Mouse (Mus musculus) thymus, adult 2 months (tissue): Measurements from ENCODE around the gene Fgfr2. TPM values are rescaled to one million over a fixed set of nuclear protein-coding genes. Genes with fewer than 3 reads are reported as not detected.

ENCODE experiments used
- DNase-seq: peaks from one replicate; pipeline ENCODE4 v3.0.0; 2021
- H3K27ac ChIP-seq: fragments of 200-500 bp; 2 replicates; pipeline ENCODE4 v1.5.1; 2012; ENCODE audit warnings: low read length, control low read depth; ENCODE audit not compliant: control insufficient read depth, insufficient read depth
- H3K27me3 ChIP-seq: fragments of 200-500 bp; 2 replicates; pipeline ENCODE4 v1.6.1; 2012; ENCODE audit warnings: mild to moderate bottlenecking, low read length, moderate library complexity, mixed read lengths; ENCODE audit not compliant: control insufficient read depth, insufficient read depth
- H3K36me3 ChIP-seq: fragments of 200-500 bp; 2 replicates; pipeline ENCODE4 v1.6.1; 2012; ENCODE audit warnings: mild to moderate bottlenecking, low read length, moderate library complexity; ENCODE audit not compliant: control insufficient read depth, insufficient read depth
- H3K4me1 ChIP-seq: fragments of 200-500 bp; replicated peaks from 2 replicates; pipeline ENCODE4 v1.6.1; 2012; ENCODE audit warnings: low read length; ENCODE audit not compliant: control insufficient read depth, insufficient read depth
- H3K4me3 ChIP-seq: fragments of 200-500 bp; 2 replicates; pipeline ENCODE4 v1.5.1; 2012; ENCODE audit warnings: mild to moderate bottlenecking, low read length, control low read depth, moderate library complexity; ENCODE audit not compliant: control insufficient read depth, insufficient read depth
- CTCF ChIP-seq: fragments of 200-500 bp; IDR thresholded peaks from 2 replicates; pipeline ENCODE4 v1.5.1; 2012; ENCODE audit warnings: mild to moderate bottlenecking, control low read depth, low read length, moderate library complexity, borderline replicate concordance; ENCODE audit not compliant: control insufficient read depth, poor library complexity, insufficient read depth; ENCODE audit errors: extremely low read depth
- POLR2A ChIP-seq: fragments of 200-500 bp; IDR thresholded peaks from 2 replicates; pipeline ENCODE4 v1.6.1; 2012; ENCODE audit warnings: mild to moderate bottlenecking, low read length, control low read depth, moderate library complexity; ENCODE audit not compliant: control insufficient read depth, poor library complexity, insufficient read depth; ENCODE audit errors: extremely low read depth
- WGBS: fragments of 180-500 bp; shearing (Covaris S2); methylation state at CpG from one replicate; pipeline ENCODE4 v1.1.7; 2018; 5-methylcytosine and 5-hydroxymethylcytosine counted together
- polyA plus RNA-seq: library from polyadenylated mRNA; depleted of rRNA; stranded (reverse); fragments of >200 nt; gene quantifications from 2 replicates; pipeline ENCODE4 v1.2.3, GENCODE M21; 2012

The Fgfr2 gene
- polyA plus RNA-seq, 1 experiment = 12.1 TPM

GRCm38 (mm10) chr7:132349075-132349572 lies 774.0 kb downstream of the Fgfr2 start:
- Histone ChIP-seq H3K27ac (no peak overlapping the region), H3K4me1 (no peaks in the 10 kb centered on the region), H3K36me3 (no peaks in the 10 kb centered on the region), H3K4me3 (no peak overlapping the region), H3K27me3 (no peaks in the 10 kb centered on the region)
- 93% methylated on average over 6 of the region's 6 CpGs for WGBS
- TF ChIP-seq CTCF = no peak
- no peak for TF ChIP-seq POLR2A
- DNase-seq = no peak

- H3K27me3 ChIP-seq = no peaks in the 10 kb centered on the region
- WGBS = 67% methylated on average over 9 of the region's 9 CpGs
- H3K27ac ChIP-seq = no peak overlapping the region
- no peak for DNase-seq
- no peak overlapping the region for H3K4me3 ChIP-seq
- no peak for TF ChIP-seq POLR2A
- TF ChIP-seq CTCF = no peak
- no peaks in the 10 kb centered on the region for H3K4me1 ChIP-seq
- H3K36me3 ChIP-seq = no peaks in the 10 kb centered on the region
Observed at GRCm38 (mm10) chr7:132347273-132348045, 775.7 kb downstream of the Fgfr2 start.

GRCm38 (mm10) chr7:132345526-132346070 lies 777.6 kb downstream of the Fgfr2 start:
- Histone ChIP-seq H3K27me3 (no peaks in the 10 kb centered on the region), H3K4me1 (no peaks in the 10 kb centered on the region), H3K27ac (no peak overlapping the region), H3K4me3 (no peak overlapping the region), H3K36me3 (no peaks in the 10 kb centered on the region)
- DNase-seq = no peak
- TF ChIP-seq POLR2A (no peak), CTCF (no peak)
- 90% methylated on average over 5 of the region's 5 CpGs for WGBS

DNA sequence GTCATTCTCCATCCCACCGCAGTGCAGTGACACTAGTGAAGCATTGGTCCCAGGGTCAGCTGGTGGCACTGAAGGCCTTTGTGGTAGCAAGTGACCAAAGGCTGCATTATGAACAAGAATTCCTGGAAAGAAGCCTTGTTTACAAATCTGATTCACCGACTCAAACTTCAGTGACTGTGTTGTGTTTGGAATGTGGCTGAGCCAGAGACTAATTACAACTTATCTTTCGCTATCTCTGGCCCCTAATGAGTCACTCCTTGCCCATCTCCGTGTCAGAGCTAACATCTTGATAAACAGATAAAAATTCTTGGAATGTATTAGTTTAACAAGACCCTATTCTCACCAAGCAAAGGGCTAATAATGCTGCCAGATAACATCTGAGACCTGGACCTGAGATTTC lies 778.5 kb downstream of the Fgfr2 start:
- H3K27ac ChIP-seq = no peak overlapping the region
- H3K27me3 ChIP-seq = no peaks in the 10 kb centered on the region
- H3K36me3 ChIP-seq = no peaks in the 10 kb centered on the region
- 93% methylated on average over 4 of the region's 4 CpGs for WGBS
- no peak overlapping the region for H3K4me3 ChIP-seq
- H3K4me1 ChIP-seq = no peaks in the 10 kb centered on the region
- DNase-seq = no peak
- TF ChIP-seq CTCF (no peak), POLR2A (no peak)

GRCm38 (mm10) chr7:132343900-132344299 lies 779.2 kb downstream of the Fgfr2 start:
- no peak overlapping the region for H3K4me3 ChIP-seq
- no peaks in the 10 kb centered on the region for H3K36me3 ChIP-seq
- no peak overlapping the region for H3K27ac ChIP-seq
- no peak for DNase-seq
- H3K27me3 ChIP-seq = no peaks in the 10 kb centered on the region
- no peaks in the 10 kb centered on the region for H3K4me1 ChIP-seq
- 98% methylated on average over 2 of the region's 2 CpGs for WGBS
- TF ChIP-seq CTCF (no peak), POLR2A (no peak)

DNA sequence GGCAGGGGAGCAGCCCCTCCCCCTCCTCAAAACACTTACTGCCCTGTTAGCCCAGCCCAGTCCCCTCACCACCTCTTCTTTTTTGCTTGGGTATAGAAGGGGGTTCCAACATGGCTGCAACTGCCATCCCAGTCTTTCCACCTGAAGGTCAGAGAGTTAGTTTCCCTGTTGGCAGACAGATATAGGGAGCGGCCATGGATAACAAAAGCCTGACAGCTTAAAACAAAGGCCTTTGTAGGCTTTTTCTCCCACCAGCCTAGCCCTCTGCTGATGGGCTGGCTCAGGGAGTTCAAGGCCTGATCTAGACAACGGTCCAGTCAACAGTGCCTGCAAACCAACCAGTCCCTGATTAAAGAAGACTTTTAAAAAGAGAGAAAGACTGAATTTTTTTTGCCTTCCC lies 780.0 kb downstream of the Fgfr2 start:
- TF ChIP-seq POLR2A (no peak), CTCF (no peak)
- no peak overlapping the region for H3K4me3 ChIP-seq
- no peak overlapping the region for H3K27ac ChIP-seq
- no peak for DNase-seq
- H3K36me3 ChIP-seq = no peaks in the 10 kb centered on the region
- no peaks in the 10 kb centered on the region for H3K4me1 ChIP-seq
- WGBS = 100% methylated on average over 2 of the region's 2 CpGs
- H3K27me3 ChIP-seq = no peaks in the 10 kb centered on the region
